In the genomic region with DNA sequence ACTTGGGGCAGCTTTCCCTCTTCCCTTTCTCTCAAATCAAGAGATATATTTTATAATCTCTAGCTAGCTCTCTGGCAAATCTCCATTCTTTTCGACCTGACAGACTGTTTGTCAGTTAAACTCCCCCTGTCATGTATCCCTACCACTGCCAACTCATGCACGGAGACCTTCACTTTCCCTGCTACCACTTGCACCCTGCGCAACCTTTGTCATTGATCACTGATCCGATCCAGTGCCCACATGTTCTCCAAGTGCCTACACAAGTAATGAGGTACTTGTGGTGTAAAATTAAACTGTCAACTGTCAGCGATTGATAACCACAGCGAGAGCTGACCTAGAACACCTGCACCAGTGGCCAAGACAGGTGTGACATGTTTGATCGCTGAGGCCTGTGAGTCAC, we compare ENCODE assay signal across 25 mouse cellular contexts.
DNase-seq lines count a peak whose midpoint lies in the region; ATAC-seq and TF ChIP-seq lines count a peak whose summit lies in the region.
"Had no signal": no experiment of that assay in that cellular context is flagged by ENCODE, and none has a peak within 500 bp of the region (broad histone marks: within the 10 kb centered on the region; RNA-seq: fewer than 3 reads in every experiment).

No protein-coding gene starts in this region.

- H3K27ac ChIP-seq in kidney, adult 2 months (ENCODE audit: insufficient read depth, low read depth, low read length) = peak overlapping the region; percentile 17
- peak overlapping the region; percentile 43 for H3K27ac ChIP-seq in kidney, embryonic 16.5 days (ENCODE audit: low read length)
- peak overlapping the region; percentile 66 for H3K27ac ChIP-seq in limb, embryonic 10.5 days
- H3K27ac ChIP-seq: embryonic facial prominence, embryonic 12.5 days; embryonic facial prominence, embryonic 15.5 days; heart, adult 2 months; heart, embryonic 10.5 days; hindbrain, embryonic 12.5 days; hindbrain, embryonic 15.5 days had no signal

- peaks cover 6% of the 10 kb centered on the region for H3K4me1 ChIP-seq in kidney, adult 2 months (ENCODE audit: control insufficient read depth, insufficient read depth, low read length)
- H3K4me1 ChIP-seq in kidney, embryonic 16.5 days (ENCODE audit: insufficient read depth, low read length) = peaks cover 24% of the 10 kb centered on the region
- peaks cover 25% of the 10 kb centered on the region for H3K4me1 ChIP-seq in limb, embryonic 10.5 days

- H3K27me3 ChIP-seq in kidney, adult 2 months (replicated peaks; ENCODE audit: control insufficient read depth, insufficient read depth, low read length) = no peaks in the 10 kb centered on the region
- no peaks in the 10 kb centered on the region for H3K27me3 ChIP-seq in kidney, embryonic 16.5 days (ENCODE audit: insufficient read depth, low read length)
- H3K27me3 ChIP-seq in limb, embryonic 10.5 days (ENCODE audit: low read depth, poor library complexity, severe bottlenecking) = no peaks in the 10 kb centered on the region
- H3K27me3 ChIP-seq: CH12.LX; embryonic facial prominence, embryonic 12.5 days; embryonic facial prominence, embryonic 15.5 days; hindbrain, embryonic 12.5 days; hindbrain, embryonic 15.5 days; Patski had no signal

- WGBS in kidney, adult 2 months = 41% methylated on average over 7 of the region's 7 CpGs
- 38% methylated on average over 7 of the region's 7 CpGs for WGBS in kidney, embryonic 16.5 days
- 67% methylated on average over 7 of the region's 7 CpGs for WGBS in limb, embryonic 10.5 days

- no peak overlapping the region for H3K4me3 ChIP-seq in kidney, adult 2 months (ENCODE audit: insufficient read depth, low read depth, low read length)
- no peak overlapping the region for H3K4me3 ChIP-seq in kidney, embryonic 16.5 days (ENCODE audit: low read length)
- H3K4me3 ChIP-seq in limb, embryonic 10.5 days = no peak overlapping the region
- H3K4me3 ChIP-seq: embryonic facial prominence, embryonic 12.5 days; embryonic facial prominence, embryonic 15.5 days; heart, adult 2 months; heart, embryonic 10.5 days; hindbrain, embryonic 12.5 days; hindbrain, embryonic 15.5 days had no signal

- H3K9me3 ChIP-seq in kidney, embryonic 16.5 days (ENCODE audit: low read length) = no peaks in the 10 kb centered on the region
- H3K9me3 ChIP-seq in limb, embryonic 10.5 days (replicated peaks) = no peaks in the 10 kb centered on the region
- H3K9me3 ChIP-seq: embryonic facial prominence, embryonic 12.5 days; embryonic facial prominence, embryonic 15.5 days; G1E; heart, embryonic 10.5 days; hindbrain, embryonic 12.5 days; hindbrain, embryonic 15.5 days had no signal

- TF ChIP-seq CTCF in kidney, adult 2 months (conservative IDR thresholded peaks at IDR 0.05; ENCODE audit: insufficient read depth, insufficient read length, low read depth, low read length) = no peak

- DNase-seq in kidney, adult 2 months = no peak
- no peak for DNase-seq in kidney, postnatal 36 days
- no peak for DNase-seq in kidney, adult 8-10 months
- DNase-seq in ovary, adult 18-20 months (ENCODE audit: low spot score) = peak; percentile 1
- DNase-seq in ovary, postnatal 10 days (ENCODE audit: low spot score) = no peak
- DNase-seq in limb, embryonic 10.5 days (ENCODE audit: low spot score) = no peak
- DNase-seq: adrenal gland, postnatal 10 days; adrenal gland, postnatal 36 days; B cell, adult 2 months; cerebellum, adult 18-20 months; cerebellum, adult 9-10 months; cerebellum, postnatal 14 days; forebrain, postnatal 0 days; gastrocnemius, postnatal 25 days; heart, adult 2 months had no signal

- TF ChIP-seq POLR2A in kidney, adult 2 months (IDR thresholded peaks at IDR 0.05; ENCODE audit: low read depth, low read length) = no peak

- peak; percentile 88 for ATAC-seq in kidney, embryonic 16.5 days (ENCODE audit: low FRiP score, low TSS enrichment)
- ATAC-seq: forebrain, embryonic 14.5 days; forebrain, postnatal 0 days; Patski had no signal

- no peak overlapping the region for H3K9ac ChIP-seq in kidney, embryonic 16.5 days (replicated peaks; ENCODE audit: low read length)
- H3K9ac ChIP-seq: embryonic facial prominence, embryonic 12.5 days; embryonic facial prominence, embryonic 15.5 days; forebrain, postnatal 0 days; hindbrain, embryonic 12.5 days; hindbrain, embryonic 15.5 days had no signal

- H3K36me3 ChIP-seq in kidney, adult 2 months (ENCODE audit: control insufficient read depth, insufficient read depth, low read length) = no peaks in the 10 kb centered on the region
- H3K36me3 ChIP-seq in kidney, embryonic 16.5 days (ENCODE audit: insufficient read depth, low read length) = no peaks in the 10 kb centered on the region
- peaks cover 18% of the 10 kb centered on the region for H3K36me3 ChIP-seq in limb, embryonic 10.5 days
- H3K36me3 ChIP-seq: embryonic facial prominence, embryonic 12.5 days; embryonic facial prominence, embryonic 15.5 days; G1E; heart, embryonic 10.5 days; hindbrain, embryonic 12.5 days; hindbrain, embryonic 15.5 days had no signal

- H3K4me2 ChIP-seq in kidney, embryonic 16.5 days (replicated peaks; ENCODE audit: low read depth, low read length) = no peak overlapping the region
- H3K4me2 ChIP-seq: embryonic facial prominence, embryonic 12.5 days; embryonic facial prominence, embryonic 15.5 days; hindbrain, embryonic 12.5 days; hindbrain, embryonic 15.5 days had no signal
